Mouse (Mus musculus) thymus, adult 2 months (tissue): ENCODE results near the gene Ift172.

ENCODE experiments used
- CTCF ChIP-seq: fragments of 200-500 bp; IDR thresholded peaks from 2 replicates; pipeline ENCODE4 v1.5.1; 2012; ENCODE audit warnings: mild to moderate bottlenecking, control low read depth, low read length, moderate library complexity, borderline replicate concordance; ENCODE audit not compliant: control insufficient read depth, poor library complexity, insufficient read depth; ENCODE audit errors: extremely low read depth
- POLR2A ChIP-seq: fragments of 200-500 bp; IDR thresholded peaks from 2 replicates; pipeline ENCODE4 v1.6.1; 2012; ENCODE audit warnings: mild to moderate bottlenecking, low read length, control low read depth, moderate library complexity; ENCODE audit not compliant: control insufficient read depth, poor library complexity, insufficient read depth; ENCODE audit errors: extremely low read depth

DNA sequence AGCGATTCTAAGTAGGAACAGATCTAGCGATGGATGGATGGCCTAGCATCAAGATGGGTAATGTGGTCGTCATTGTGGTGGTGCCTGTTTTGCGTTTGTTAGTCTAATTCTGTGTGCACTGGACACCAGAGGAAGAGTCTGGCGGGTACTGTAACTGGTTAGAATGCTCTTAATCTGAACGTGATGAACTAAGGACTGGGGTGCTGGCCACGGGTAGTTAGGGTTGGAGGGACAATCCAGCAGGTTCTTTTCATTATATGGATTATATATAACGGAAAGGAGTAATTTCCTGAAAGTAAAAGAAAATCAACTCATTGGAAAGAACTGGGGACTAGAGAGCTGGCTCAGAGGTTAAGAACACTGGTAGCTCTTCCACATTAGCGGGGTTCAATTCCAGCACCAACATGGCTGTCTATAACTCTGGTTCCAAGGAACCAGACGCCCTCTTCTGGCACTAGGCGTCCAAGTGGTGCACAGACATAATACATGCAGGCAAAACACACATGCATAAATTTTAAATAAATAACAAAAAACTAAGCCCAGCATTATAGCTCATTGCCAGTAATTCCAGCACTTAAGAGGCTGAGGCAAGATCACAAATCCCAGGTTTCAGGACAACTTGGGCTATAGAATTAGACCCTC lies 69.5 kb downstream of the Ift172 start:
- no peak for TF ChIP-seq POLR2A
- no peak for TF ChIP-seq CTCF
